Mouse (Mus musculus): ENCODE data around the gene Yars2. TPM values are rescaled to one million over a fixed set of nuclear protein-coding genes. Genes with fewer than 3 reads are reported as not detected.

The Yars2 gene
- total RNA-seq, 2 experiments from 2014 or later: 36.6 to 39.7 TPM

Other genes starting within 250 kb of the Yars2 start
- 1 to 10 TPM; 2.2 to 2.9 TPM for gene Pkp2, start 89.6 kb upstream of the Yars2 start, total RNA-seq (2021)
- 10 to 100 TPM; 69.7 to 80.7 TPM for gene Dnm1l, start 56.0 kb downstream of the Yars2 start, total RNA-seq (2021)